Mouse (Mus musculus): Measurements from ENCODE around the gene Bola2.
A peak's percentile ranks its signal among the peaks of the same experiment; 100 is the strongest.

Bola2 gene

DNA sequence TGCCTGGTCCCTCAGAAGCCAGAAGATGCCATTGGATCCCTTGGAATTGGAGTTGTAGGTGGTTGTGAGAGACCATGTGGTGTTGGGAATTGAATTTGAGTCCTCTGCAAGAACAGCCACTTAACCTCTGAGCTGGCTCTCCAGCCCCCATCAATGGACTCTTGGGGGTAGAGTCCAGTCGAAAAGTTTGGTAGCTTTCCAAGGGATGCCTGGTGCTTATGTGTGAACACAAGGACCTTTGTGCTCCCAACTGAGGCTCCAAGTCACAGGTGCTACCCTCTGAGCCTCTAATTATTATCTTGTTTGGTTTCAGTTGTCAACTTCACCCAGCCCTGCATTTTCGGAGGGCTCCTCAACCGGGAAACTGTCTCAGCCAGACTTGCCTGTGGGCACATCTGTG is 4.5 kb upstream of the Bola2 start:
- no peak for DNase-seq

DNA sequence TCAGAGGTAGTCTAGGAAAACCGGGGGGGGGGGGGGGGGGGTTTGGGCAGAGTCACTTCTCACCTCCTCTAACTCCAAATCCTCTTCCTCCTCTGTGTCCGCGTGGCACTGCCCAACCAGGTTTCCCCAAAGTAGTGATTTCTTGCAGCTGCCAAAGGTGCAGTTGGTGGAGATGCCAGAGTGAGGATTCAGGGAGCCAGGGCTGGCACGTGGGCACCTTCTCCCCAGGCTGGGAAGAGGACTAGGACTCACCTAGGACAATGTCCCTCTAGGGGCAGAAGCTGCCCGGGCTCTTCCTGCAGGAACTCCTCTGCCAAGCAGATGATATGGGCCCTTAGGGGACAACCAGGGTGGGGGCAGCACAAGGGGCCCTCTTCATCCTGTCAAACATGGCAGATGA is 3.5 kb upstream of the Bola2 start:
- DNase-seq = no peak

DNA sequence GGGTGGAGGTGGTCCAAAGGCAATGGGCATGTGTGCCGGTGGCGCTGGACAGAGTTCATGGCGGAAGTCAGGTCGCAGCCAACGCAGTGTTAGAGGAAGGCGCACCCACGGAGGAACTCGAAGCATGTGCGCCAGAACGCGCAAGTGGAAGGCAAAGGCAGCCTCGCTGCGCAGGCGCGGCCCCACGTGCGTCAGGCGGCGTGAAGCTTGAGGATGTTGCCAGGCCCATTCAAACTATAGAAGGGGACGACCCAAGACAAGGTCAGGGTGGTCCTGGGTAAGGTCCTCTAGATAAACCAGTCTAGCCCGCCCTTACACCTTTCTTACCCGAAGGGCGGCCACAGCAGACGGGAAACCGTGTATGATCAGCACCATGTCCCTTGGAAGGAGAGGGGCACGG is 2.8 kb upstream of the Bola2 start:
- DNase-seq = peak in 1 of 2 experiments; percentile 27

DNA sequence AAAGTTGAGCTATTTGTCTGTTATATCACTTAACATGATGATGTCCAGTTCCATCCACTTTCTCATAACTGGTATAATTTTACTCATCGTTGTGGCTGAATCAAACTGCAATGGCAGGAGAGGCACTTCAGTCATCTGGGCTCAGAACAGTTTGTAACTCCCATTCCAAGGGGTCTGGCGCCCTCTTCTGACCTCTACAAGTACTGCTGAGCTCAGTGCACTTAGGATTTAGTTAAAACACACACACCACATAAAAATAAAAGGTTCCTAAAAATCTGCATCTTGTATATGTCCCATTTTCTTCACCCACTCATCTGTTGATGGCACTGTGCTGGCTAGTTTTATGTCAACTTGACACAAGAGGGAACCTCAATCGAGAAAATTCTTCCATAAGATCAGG is 1.9 kb upstream of the Bola2 start:
- peak; percentile 82 to 85 for DNase-seq

DNA sequence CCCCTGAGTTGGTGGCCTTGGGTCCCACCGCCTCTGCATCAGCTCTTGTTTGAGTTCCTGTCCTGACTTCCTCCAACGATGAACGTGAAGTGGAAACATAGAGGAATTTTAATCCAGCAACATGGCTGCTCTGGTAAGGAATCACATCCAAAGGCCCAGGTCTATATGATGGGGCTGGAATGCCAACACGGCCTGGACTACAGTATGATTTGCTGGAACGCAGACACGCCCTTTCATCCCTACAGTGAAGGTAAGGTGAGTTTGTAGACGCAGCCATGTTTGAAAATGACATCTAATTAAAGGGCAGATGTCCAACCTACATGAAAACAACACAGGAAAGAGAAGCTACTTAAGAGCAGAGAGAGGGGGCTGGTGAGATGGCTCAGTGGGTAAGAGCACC is 1.4 kb upstream of the Bola2 start:
- no peak for DNase-seq

DNA sequence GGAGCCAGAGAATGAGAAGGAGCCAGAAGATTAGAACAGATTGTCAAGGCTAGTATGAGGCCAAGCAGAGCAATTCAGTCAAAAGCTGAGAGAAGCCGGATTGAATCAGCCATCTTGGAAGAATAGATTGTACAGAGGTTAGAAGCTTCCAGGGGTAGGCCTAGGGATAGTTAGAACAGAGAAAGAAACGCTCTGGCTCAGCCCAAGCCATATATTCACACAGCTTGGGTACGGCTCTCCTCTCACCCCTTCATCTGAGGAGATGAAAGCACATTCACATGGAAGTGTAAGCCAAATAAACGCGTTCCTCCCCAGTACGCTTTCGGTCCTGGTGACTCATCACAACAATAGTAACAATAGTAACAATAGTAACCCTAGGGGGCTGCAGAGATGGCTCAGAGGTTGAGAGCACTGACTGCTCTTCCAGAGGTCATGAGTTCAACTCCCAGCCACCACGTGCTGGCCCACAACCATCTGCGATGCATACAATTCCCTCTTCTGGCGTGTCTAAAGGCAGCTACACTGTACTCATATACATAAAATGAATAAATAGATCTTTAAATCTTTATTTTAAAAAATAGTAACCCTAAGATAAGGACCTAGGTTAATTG is 655 bp upstream of the Bola2 start:
- no peak for DNase-seq

DNA sequence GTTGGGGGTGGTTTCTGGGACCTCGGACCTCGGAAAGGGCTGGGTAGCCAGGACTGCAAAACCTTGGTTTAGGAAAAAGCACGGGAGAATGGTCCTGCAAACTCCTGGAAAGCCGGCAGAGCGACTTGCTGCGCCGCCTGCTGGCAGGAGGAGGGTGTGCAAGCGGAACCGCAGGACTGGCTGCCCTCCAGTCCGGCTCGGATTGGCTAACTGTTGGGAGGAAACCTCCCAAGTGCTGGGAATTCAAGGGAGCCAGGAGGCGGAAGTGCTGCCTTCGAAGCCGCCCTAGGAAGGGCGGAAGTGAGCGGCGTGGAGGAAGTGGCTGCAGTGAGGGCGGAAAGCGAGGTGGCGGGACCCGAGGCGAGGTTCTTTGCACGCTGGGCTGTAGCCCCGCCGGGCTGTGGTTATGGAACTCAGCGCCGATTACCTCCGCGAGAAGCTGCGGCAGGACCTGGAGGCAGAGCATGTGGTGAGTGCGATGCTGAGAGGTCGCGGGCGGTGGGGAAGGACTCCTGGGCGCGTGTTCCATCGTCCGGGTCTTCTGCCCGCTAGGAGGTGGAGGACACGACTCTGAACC is 518 bp downstream of the Bola2 start, which contains the start of gene Slx1b:
TSS of gene Slx1b (minus strand) at position 154 of the 577 bp plus-strand sequence.
- peak; percentile 88 to 94 for DNase-seq

DNA sequence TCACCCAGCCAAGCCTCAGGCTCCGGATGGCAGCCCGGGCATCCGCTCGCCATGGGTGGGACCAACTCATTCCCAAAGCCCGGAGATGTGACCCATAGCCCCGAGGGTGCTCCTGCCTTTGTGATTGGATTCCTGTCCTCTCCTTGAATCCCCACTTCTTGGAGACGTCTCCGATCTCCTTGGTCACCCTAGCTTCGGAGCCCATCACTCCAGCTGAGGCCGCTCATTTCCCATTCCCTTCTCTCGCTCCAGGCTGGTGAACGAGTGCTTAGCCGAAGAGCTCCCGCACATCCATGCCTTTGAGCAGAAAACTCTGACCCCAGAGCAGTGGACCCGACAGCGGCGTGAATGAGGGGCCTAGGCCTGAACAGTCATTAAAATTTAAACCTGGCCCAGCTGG is 1.1 kb downstream of the Bola2 start:
- DNase-seq = no peak

DNA sequence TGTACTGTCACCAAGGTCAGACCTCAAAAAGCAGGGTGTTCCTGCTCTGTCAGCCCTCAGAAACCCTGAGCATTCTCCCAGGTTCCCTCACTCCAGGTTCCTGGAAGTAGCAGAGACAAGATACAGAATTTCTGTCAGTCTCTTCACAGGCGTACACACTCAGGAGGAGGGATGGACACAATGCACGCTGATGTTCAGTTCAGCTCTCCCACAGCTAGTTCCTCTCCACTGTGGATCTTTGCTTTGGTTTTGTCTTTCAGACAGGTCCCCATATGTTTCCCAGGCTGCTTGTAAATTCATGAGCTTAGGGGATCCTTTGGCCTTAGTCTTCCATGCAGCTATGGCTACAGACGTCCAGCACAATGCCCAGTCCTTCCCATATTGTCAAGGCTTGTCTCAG is 1.7 kb downstream of the Bola2 start:
- DNase-seq = no peak

DNA sequence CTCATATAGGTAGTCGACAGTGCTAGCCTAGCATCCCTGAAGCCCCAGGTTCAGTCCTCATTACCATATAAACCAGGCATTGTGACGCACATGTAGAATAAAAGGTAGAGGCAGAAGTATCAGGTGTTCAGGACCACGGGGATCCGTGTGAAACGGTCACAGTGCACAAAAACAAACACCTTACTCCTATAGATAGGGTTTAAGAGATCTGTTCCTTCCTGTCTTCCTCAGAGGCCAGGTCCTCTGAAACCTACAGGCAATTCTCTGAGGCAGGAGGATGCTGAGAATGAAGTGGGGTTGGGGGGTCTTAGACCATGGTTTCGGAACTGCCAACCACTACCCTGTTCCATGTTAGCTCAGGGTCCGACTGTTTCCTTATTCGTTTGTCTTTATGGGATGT is 2.6 kb downstream of the Bola2 start:
- no peak for DNase-seq

DNA sequence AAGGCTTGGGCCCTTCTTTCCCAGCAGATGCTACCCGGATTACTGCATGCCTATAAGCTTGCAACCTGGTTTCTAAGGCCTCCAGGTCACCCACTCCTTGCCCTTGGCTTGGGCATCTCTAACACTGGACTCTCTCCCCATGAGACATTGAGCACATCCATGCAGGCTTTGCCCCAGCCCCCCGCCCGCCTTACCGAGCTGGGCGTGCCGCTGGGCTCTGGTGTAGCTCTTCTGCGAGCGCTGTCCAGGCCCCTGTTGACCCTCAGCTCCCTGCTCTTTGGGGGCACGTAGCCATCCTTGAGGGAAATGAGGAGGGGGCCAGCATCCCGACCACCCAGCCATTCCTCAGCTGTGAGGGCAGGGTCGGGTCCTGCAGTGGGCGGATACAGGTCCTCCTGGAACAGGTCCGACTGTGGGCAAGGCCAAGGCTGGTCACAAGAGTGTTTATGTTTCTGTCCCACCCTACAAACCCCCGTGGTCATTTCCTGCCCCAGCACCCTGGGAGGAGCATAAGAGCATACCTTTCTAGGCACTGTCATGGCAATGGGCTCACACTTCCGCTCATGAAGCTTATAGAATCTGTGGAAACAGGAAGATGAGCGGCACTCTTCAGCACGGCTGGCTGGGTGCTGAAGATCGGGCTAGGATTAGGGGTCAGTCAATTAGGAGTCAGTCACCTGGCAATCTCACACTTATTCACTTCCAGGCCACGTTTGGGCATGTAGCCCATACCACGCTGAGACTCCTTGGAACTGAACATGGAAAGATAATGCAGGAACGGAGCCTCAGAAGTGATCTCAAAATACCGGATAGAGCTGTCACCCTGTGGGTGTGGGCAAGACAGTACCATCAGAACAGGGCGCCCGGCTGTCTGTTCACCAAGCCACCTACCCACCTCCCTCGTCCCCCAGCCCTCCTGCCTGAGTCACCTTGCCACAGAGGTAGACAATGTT is 5.1 kb downstream of the Bola2 start:
- peak in 1 of 2 experiments; percentile 54 for DNase-seq

DNA sequence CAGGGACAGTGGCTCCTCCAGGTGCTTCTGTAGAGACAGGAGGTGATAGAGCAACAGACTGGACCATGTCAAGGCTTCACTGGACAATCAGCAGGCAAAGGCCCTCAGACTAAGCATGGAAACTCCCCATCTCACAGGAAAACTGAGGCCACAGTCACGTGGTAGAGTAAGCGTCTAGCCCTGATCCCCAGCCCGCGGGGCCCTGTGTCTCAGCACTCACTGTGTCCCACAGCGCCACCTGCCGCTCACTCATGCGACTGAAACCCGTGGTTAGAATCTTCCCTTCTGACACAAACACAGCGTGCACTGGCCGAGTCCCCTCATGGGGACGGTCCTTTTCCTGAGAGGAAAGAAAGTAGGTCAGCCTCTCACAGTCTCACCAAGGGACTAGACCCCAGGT is 5.9 kb downstream of the Bola2 start:
- DNase-seq = peak; percentile 93 to 96

DNA sequence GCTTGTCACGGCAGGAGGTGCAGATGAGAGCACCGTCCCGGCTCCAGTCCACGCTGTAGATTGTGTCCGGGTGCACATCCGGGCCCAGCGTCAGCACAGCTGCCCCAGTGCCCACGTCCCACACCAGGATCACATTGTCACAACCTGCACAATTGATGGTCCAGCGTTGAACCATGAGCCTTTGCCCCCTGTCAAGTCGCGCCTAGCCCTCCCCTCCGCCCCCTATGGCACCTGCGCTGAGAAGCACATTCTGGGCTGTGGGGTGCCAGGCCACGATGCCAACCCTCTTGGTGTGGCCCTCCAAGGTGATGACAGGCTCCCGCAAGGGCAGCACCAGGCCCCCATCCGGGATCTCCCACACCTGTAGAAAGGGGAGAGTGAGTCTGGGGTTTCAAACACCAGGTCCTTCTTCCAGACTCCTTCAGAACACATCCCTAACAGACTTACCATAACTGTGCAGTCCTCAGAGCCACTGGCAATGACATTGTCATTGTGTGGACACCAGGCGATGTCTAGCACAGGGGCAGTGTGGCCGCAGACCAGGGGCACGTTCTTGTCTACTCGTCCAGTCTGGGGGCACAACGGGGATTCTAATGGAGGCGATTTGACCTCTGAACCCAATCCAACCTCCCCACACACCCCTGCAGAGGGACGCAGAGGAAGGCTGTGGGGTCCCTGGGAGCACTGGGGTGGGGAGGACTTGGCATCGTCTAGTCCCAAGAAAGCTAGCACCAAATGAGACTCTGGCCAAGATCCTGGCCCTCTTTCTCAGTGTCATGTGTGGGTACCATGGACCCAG is 6.6 kb downstream of the Bola2 start:
- peak in 1 of 2 experiments; percentile 70 for DNase-seq

DNA sequence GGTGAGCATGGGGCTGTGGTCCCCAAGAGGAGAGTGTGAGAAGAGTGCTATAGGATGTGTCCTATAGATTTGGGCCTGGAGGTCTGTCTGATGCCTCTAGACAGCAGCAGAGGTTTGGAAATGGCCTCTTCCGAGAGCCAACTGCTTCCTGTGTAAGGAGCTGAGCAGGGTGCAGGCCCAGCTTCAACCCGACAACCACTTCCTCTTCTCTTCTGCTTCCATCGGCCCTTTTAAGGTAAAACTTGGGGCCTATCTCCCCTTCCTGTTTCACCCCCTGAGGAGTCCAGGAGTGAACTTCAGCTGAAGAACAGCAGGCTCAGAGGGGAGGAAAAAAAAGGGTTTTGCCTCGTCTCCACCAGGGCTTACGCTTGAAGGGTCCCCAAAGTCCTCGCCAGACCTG is 7.2 kb downstream of the Bola2 start:
- peak; percentile 69 to 84 for DNase-seq

DNA sequence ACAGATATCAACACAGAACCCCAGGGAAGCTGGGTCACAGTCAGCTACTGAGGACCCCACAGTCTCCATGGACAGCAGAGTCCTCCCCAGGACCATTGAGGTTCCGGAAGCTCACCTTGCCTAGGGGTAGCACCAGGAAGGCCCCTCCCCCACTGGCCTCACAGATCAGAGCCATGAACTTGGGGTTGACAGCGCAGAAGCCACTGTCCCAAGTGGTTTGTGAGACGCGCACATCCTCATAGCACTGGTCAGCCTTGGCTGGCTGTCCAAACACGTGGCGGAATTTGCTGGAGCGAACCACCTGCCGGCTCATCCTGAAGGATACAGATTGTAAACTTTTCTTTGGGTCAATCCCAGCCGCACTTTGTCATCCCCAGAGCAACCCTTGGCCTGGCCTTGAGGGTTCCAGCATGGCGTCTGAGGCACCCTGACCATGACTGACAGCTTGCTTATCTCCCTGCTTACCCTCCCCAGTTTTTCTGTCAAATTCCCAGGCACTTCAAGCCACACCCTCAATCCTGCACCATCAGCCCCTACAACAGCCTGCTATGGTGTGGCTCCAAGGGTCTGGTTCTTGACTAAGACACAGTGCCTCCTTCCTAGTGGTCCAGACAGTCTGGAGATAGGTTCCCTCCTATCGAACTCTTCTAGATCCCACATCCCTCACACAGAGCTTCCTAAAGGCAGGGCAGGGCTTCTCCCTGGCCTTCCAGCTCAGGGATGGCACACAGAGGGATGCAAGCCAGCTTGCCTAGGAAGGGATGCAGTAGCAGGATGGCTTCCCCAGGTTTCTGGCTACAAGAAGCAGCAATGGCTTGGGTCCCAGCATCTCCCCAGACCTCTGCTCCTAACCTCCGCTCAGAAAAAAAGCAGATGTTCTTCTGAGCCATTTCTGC is 7.9 kb downstream of the Bola2 start:
- peak; percentile 79 to 85 for DNase-seq

DNA sequence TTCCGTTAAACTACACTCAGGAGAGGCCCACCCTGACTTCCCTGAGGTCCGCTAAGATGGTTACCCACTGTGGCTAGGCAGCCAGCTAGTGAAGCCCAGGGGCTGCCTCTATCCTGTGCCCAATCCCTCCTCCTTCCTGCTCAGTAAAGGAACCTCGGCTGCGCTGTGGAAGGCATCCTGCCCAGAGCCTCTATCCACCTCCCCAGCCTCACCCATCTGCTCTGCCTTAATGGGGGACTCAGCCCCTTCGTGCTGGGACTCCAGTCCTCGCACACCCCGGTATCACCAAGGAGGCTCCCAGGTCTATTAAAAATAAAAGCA is 8.5 kb downstream of the Bola2 start:
- DNase-seq = no peak

DNA sequence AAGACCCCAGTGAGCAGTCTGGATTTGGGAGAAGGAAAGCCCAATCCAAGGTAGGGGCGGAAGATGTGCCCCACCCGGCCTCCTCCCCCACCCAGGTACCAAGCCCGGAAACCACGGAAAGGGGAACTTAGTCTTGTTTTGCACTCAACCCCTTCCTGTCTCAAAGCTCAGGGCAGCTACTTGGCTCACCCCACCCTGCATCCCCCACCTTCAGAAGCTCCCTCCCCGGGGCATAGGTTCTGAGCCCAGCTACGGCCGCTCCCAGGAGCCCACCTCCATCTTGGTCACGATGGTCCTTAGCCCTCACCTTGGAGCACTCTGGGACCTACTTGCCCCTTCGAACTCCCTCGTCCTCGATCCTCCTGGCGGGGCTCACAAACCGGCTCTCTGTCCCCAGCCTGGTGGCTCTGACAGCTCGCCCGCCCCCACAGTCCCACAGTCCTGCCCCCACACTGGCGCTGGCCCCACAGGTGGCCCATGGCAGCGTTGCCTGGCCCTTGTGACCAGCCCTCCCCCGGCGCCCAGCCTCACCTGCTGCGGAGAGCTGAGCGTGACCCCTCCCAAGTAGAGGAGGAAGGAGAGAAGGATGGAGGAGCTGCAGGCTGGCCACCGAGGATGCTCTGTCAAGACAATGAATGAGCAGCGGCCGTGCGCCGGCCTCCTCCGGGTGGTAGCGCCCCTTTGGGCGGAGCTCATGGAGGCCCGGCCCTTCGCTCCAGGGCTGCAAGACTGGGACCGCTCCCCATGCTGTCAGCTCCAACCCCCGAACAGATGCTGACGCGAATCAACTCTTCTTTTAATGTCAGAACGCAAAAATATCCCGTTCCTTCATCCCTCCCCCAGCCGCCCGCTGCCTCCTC is 9.2 kb downstream of the Bola2 start:
- peak; percentile 92 to 94 for DNase-seq

DNA sequence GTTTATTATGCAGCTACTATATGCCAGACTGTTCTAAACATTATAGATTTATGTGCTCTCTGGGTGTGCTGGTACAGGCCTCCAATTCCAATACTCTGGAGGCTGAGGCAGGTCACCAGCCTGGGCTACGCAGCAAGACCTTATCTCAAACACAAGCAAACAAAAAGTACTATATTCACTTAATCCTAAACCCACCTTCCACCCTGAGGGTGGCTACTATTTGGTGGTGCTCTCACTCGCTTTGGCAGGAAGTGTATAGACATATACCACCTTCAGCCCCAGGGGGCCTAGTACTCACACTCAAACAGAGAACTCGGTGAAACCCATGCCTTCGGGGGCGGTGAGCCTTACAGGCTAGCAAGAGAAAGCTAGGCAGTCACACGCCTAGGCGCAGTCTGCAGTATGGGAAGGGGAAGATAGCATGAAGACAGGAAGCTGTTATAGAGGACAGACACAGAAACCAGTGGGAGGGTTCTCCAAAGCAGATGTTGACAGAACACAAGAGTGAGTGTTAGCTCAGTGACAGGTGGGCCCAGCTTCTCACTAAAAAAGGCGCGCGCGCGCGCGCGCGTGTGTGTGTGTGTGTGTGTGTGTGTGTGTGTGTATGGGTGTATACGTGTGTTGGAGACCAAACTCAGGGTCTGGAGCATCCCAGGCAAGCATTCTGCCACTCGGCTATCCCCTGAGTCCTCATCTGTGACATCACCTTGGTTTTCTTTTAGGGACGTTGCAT is 12.4 kb downstream of the Bola2 start, which contains the start of gene Coro1a:
TSS of gene Coro1a (minus strand) at position 346 of the 733 bp plus-strand sequence.
- peak; percentile 76 to 88 for DNase-seq

DNA sequence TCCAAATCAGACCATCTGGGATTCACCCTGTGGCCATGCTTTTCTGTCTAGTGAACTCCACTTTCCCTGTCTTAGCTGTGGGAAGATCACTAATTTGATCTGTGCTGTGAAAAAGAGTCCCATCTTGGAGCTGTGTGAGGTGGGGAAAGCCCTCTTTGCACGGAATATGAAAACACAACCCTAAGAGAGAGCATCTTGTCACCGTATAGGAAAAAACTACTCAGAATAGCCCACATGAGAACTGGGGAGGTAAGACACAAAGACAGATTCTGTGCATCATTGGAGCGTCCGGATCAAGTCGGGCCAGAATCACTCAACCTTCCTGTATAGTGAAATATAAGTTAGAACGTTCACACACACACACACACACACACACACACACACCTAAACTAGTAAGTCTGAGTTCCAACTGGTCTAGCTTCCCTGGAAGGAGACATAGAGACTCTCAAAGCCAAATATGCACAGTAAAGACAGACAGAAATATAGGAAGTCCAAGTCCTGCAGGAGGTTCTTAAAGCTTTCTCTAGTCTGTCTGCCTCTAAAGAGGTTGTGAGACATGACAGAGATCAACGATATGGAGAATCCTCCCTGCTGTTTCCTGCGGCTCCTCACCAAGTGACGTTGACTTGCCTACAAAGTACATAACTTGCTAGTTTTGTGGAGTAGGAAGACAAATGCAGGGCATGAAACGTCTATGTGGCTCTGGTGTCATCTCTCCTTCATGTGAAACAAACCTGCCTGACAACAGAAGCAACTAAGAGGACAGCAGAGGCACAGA is 13.2 kb downstream of the Bola2 start:
- no peak for DNase-seq

Data from thymus, postnatal 36 days (tissue).